Mouse (Mus musculus) CH12.LX (cell line): ENCODE data around the gene Nfix.

Source experiments
- MAZ ChIP-seq: IDR thresholded peaks from 2 replicates; pipeline ENCODE4 v1.6.1; 2012; ENCODE audit warnings: low read depth, mild to moderate bottlenecking, inconsistent platforms, low read length, improper control_type of control experiment, moderate library complexity
- POLR2A ChIP-seq: IDR thresholded peaks from 2 replicates; pipeline ENCODE4 v1.6.1; 2011; ENCODE audit warnings: low read depth, mild to moderate bottlenecking, improper control_type of control experiment, low read length
- UBTF ChIP-seq: IDR thresholded peaks from 2 replicates; pipeline ENCODE4 v1.6.1; 2012; ENCODE audit warnings: low read depth, mild to moderate bottlenecking, inconsistent platforms, low read length, improper control_type of control experiment, moderate library complexity

GRCm38 (mm10) chr8:84790537-84790936 lies 9.6 kb downstream of the Nfix start:
- TF ChIP-seq UBTF (no peak), MAZ (no peak), POLR2A (no peak)
